Mouse (Mus musculus) splenic B cell, adult 2 months (primary cell): ENCODE measurements at regions not wholly inside any gene's neighbourhood (a gene's known extent, or its start where the extent isn't known, plus 50 kb on each side); places are given as distances from the start of the nearest gene placed in this dataset.
"Not testable (repeated sequence)": the region's sequence is repeated elsewhere in the genome, so short reads cannot be mapped to it uniquely, and the experiment has no call there.

Experiments
- DNase-seq: peaks from one replicate; pipeline ENCODE4 v3.0.0-alpha.2; 2011; ENCODE audit warnings: low read depth, low spot score
- H3K27me3 ChIP-seq: 2 replicates; pipeline ENCODE4 v1.6.1; 2012; ENCODE audit warnings: mild to moderate bottlenecking, low read length, moderate library complexity, mixed read lengths; ENCODE audit not compliant: control insufficient read depth, poor library complexity, insufficient read depth, severe bottlenecking
- H3K36me3 ChIP-seq: 2 replicates; pipeline ENCODE4 v1.6.1; 2012; ENCODE audit warnings: mild to moderate bottlenecking, low read length, moderate library complexity, mixed read lengths; ENCODE audit not compliant: control insufficient read depth, poor library complexity, insufficient read depth, severe bottlenecking

DNA sequence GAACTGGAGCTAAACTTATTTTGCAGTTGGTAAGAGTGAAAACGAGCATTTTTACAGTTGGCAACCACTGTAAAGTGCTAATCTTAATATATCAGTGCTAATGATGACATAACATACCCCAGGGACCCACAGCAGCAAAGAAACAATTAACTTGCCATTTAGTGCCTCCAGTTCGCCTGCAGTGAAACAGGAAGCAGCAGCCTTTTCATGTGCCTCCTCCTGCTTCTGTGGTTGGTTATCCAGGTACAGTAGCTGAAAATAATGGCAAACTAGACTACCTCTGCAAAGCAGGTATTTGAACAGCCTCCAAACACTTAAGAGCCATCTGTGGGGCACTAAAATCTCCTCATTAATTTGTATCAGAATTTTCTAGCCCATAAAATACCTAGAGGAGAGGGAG lies 584.8 kb upstream of the Pfkp start:
- Histone ChIP-seq H3K36me3 (no peaks in the 10 kb centered on the region), H3K27me3 (no peaks in the 10 kb centered on the region)
- no peak for DNase-seq

GRCm38 (mm10) chr13:7206626-7207211 lies 558.1 kb upstream of the Pfkp start:
- Histone ChIP-seq H3K36me3 (no peaks in the 10 kb centered on the region), H3K27me3 (no peaks in the 10 kb centered on the region)
- no peak for DNase-seq

GRCm38 (mm10) chr13:7195990-7196389 lies 547.4 kb upstream of the Pfkp start:
- no peak for DNase-seq
- no peaks in the 10 kb centered on the region for H3K36me3 ChIP-seq
- H3K27me3 ChIP-seq, result no peaks in the 10 kb centered on the region

DNA sequence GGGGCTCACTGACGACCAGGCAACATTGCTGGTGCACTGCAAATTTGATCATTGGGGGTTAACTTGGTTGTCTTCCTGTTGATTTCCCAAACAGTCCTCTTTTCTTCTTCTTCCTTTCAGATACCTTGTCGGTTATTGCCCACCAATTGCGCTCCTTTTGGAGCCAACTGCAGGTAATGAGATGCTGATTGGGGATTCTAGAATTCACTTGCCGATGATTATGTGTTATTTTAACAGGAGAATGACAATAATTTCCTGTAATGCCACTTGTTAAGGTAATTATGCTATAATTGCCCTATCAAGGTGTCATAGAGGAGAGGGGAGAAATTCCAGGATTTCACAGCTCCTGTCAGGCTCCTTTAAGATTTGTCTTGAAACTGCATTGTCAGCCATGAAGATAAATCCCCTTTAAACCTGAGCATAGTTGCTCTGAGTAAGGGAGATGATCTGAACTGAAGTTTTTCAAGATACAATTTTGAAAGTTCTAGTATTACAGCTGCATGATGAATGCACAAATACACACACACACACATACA lies 533.7 kb upstream of the Pfkp start:
- H3K36me3 ChIP-seq, result no peaks in the 10 kb centered on the region
- DNase-seq, result no peak

DNA sequence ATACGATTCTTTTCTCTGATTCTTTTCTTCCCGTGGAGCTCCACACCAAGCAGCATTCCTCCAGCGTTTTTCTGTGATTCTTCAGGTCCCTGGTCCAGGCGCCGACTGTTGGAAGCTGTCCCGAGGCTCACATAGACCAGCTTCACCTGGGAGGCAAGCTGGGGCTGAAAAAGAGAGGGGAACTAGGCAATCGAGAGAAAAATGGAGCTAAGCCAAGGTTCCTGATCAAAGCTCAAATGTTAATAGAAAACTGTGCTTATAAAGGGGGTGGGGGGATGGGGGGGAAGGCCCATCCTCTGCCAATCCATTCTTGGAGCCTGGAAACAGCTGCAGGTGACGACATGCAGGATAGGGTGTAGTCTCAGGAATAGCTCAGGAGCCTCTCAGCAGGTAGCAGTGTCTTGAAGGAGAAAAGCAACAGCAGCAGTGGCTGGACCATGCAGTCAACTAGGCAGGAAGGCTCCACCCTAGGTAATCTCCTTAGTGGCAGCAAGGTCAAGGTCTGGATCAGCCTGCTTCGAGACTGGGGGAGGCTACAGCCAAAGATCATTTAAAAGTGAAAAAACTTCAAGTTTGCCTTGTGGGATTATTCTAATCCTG lies 527.1 kb upstream of the Pfkp start:
- DNase-seq, result no peak
- no peaks in the 10 kb centered on the region for H3K27me3 ChIP-seq
- no peaks in the 10 kb centered on the region for H3K36me3 ChIP-seq

More for the DNA sequence above, 533.7 kb upstream of the Pfkp start:
- H3K27me3 ChIP-seq, result no peaks in the 10 kb centered on the region

DNA sequence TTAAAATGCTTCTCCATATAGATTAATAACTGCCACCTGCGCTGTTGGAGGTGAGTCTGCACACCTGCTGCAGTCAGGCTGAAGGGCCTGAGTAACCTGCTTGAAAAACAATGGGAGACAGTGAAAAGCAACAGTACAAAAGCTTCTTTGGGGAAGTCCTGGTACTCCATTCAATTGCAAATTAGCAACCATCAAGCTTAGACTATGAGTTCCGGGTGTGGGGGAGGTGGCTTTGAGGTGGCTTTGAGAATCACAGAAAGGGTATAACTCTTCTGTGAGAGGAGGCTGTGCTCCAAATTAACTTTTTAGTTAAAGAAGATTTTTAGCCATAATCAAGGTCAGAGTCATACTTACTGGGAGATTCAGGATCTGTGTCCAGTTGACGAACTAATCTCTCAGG lies 521.5 kb upstream of the Pfkp start:
- not testable (repeated sequence) for H3K36me3 ChIP-seq, H3K27me3 ChIP-seq, DNase-seq

GRCm38 (mm10) chr13:7146337-7146736 lies 497.8 kb upstream of the Pfkp start:
- Histone ChIP-seq H3K36me3 (no peaks in the 10 kb centered on the region), H3K27me3 (no peaks in the 10 kb centered on the region)
- no peak for DNase-seq

DNA sequence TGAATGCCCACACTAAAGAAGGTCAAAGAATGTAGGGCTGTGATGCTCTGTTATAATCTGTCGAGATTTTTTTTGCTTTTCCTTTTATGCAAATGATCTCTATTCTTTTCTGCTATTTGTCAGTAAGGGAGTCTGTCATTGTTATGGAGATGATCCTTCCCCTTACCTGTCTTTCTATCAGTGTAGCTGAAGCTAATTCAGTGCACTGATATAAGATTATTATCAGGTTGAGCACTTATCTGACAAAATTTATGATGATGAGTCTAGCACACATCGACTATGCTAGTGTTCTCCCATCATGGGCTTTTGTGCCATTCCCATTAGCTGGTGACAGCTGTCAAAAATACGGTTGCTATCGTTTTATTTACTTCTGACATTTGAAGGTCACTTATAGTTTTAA lies 462.0 kb upstream of the Pfkp start:
- H3K27me3 ChIP-seq, result no peaks in the 10 kb centered on the region
- H3K36me3 ChIP-seq, result no peaks in the 10 kb centered on the region
- no peak for DNase-seq

- no peaks in the 10 kb centered on the region for H3K27me3 ChIP-seq
- H3K36me3 ChIP-seq, result no peaks in the 10 kb centered on the region
- DNase-seq, result peak; percentile 49
These were observed 454.7 kb upstream of the Pfkp start for GRCm38 (mm10) chr13:7103289-7103688.

DNA sequence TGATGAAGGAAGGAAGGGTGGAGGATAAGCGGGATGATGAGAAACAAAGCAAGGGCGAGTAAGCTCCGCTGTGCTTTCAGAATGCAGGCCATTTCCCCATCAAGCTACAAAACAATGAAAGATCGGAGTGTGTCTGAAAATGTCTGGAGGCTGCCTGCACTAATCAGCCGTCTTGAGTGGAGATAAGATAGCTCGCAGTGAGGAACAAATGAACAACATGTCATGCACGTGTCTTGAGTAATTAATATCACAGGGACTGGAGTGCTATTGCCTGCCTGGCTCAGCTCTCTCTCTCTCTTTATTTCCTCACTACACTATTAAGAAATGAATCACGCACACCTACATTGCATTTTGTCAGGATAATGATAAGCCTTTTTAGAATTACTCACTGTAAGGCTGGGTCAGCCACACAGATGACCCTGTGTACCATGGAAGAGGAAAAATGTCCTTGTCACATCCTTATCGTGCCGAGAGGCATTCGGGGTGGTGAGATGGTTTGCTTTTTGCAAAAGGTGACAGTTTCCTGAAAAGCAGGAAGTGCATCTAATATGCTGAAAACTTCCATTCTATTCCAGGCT lies 444.6 kb upstream of the Pfkp start:
- DNase-seq, result no peak
- no peaks in the 10 kb centered on the region for H3K27me3 ChIP-seq
- H3K36me3 ChIP-seq, result no peaks in the 10 kb centered on the region

DNA sequence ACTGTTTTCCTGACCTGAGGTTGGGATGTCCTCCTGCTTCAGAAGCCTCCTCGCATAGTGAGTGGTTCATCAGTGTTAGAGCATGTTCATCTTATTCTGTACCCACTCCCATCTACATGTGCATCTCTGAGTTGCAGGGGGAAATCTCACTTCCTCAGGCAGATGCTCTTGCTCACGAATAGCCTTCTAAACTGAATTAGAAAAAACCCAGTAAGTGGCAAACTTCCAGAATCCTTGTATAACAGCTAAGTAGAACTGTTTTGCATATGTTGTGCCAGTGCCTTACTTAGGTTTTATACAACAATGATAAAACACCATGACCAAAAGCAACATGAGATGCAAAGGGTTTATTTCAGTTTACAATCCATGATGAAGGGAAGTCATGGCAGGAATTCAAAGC lies 442.3 kb upstream of the Pfkp start:
- DNase-seq, result no peak
- Histone ChIP-seq H3K36me3 (no peaks in the 10 kb centered on the region), H3K27me3 (no peaks in the 10 kb centered on the region)

DNA sequence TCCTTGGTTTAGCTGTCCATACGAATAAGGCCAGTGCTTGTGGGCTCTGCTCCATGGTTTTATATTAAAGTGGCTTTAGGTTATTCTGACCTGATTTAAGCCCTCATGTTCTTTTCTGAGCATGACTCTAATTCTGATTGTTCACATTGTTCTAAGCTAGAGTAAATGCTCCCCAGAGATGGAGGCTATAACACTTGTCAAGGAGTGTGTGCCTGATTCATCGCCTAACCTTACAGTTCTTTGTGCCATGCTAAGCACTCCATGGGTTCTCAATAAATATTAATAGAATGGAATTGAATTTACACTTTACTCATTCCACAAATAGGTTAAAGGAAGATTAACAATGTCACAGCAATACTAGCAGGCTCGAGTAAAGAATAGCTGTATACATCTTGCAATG lies 417.6 kb upstream of the Pfkp start:
- no peaks in the 10 kb centered on the region for H3K27me3 ChIP-seq
- DNase-seq, result no peak
- H3K36me3 ChIP-seq, result no peaks in the 10 kb centered on the region

GRCm38 (mm10) chr13:7063717-7064116 lies 415.1 kb upstream of the Pfkp start:
- H3K27me3 ChIP-seq, result no peaks in the 10 kb centered on the region
- H3K36me3 ChIP-seq, result no peaks in the 10 kb centered on the region
- DNase-seq, result no peak

- no peak for DNase-seq
- H3K27me3 ChIP-seq, result no peaks in the 10 kb centered on the region
- H3K36me3 ChIP-seq, result no peaks in the 10 kb centered on the region
These were observed 409.0 kb upstream of the Pfkp start for GRCm38 (mm10) chr13:7057545-7057944.
